Comparison of ENCODE assay signal across 9 mouse cellular contexts in the genomic region with DNA sequence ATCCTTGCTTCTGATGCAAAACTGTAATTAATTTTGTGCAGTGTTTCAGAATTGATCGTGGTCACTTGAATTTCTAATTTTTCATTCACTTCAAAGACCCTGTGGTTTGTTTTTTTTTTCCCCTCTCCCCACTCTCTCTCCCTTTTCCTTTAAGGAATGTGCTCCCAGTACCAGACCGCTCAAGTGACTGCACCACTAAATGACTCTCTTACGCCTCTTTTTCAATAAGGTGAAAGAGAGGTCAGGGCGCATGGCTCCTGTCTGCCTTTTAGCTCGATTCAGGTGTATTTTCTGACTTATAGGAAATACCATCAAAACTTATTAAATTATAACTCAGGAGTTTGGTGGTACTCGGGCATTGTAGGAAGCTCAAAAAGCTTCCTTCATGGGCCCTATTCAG.
DNase-seq lines count a peak whose midpoint lies in the region; ATAC-seq and TF ChIP-seq lines count a peak whose summit lies in the region.
"Had no signal": no experiment of that assay in that cellular context is flagged by ENCODE, and none has a peak within 500 bp of the region (broad histone marks: within the 10 kb centered on the region; RNA-seq: fewer than 3 reads in every experiment).

No protein-coding gene starts in this region.

- H3K4me1 ChIP-seq in heart, postnatal 0 days (ENCODE audit: control insufficient read depth, insufficient read depth): no peaks in the 10 kb centered on the region
- peaks cover 12% of the 10 kb centered on the region for H3K4me1 ChIP-seq in hindbrain, embryonic 10.5 days (replicated peaks)

- no peak for TF ChIP-seq EP300 in heart, postnatal 0 days (IDR thresholded peaks at IDR 0.05; ENCODE audit: low read depth)

- no peak for ATAC-seq in heart, postnatal 0 days (ENCODE audit: insufficient read depth, low read depth)

- no peaks in the 10 kb centered on the region for H3K9me3 ChIP-seq in heart, postnatal 0 days (replicated peaks; ENCODE audit: control insufficient read depth, low read length)
- peaks cover 3% of the 10 kb centered on the region; the same call in 1 of the 2 replicates for H3K9me3 ChIP-seq in hindbrain, embryonic 10.5 days

- H3K36me3 ChIP-seq in heart, postnatal 0 days (replicated peaks; ENCODE audit: control insufficient read depth, insufficient read depth, low read length): no peaks in the 10 kb centered on the region
- no peaks in the 10 kb centered on the region for H3K36me3 ChIP-seq in hindbrain, embryonic 10.5 days

- no peak for TF ChIP-seq CTCF in heart, postnatal 0 days (IDR thresholded peaks at IDR 0.05; ENCODE audit: low read depth)

- no peak for DNase-seq in heart, postnatal 0 days (ENCODE audit: low spot score)
- DNase-seq in heart, adult 9 months (ENCODE audit: low spot score in 2 of 2): no peak
- peak; percentile 45 for DNase-seq in embryo, embryonic 11 days
- DNase-seq in hindbrain, embryonic 10.5 days (ENCODE audit: low spot score): no peak
- DNase-seq in mesoderm, embryonic 11.5 days (ENCODE audit: low read depth, low spot score): peak; percentile 46
- DNase-seq in frontal cortex, postnatal 25 days (ENCODE audit: low spot score in 2 of 2): no peak
- no peak for DNase-seq in thymus, postnatal 4 days
- no peak for DNase-seq in urinary bladder, adult 18-20 months (ENCODE audit: low spot score in 2 of 2)
- DNase-seq: layer of hippocampus, adult 9-11 months had no signal

- 0 out of 2 replicates have a peak overlapping the region, but pooled peaks have one; percentile 7 for H3K4me3 ChIP-seq in heart, postnatal 0 days (ENCODE audit: low read depth, low read length)
- H3K4me3 ChIP-seq in hindbrain, embryonic 10.5 days: peak overlapping the region; percentile 39

- H3K9ac ChIP-seq in heart, postnatal 0 days (replicated peaks; ENCODE audit: low read depth, low read length): no peak overlapping the region

- H3K4me2 ChIP-seq in heart, postnatal 0 days (ENCODE audit: low read depth, low read length): peak overlapping the region; percentile 40; the same call in 1 of the 2 replicates

- no peaks in the 10 kb centered on the region for H3K27me3 ChIP-seq in heart, postnatal 0 days (ENCODE audit: control insufficient read depth, insufficient read depth, low read length)
- H3K27me3 ChIP-seq in hindbrain, embryonic 10.5 days (ENCODE audit: insufficient read depth, poor library complexity, severe bottlenecking): 0 out of 2 replicates have a peak, but pooled peaks cover 4% of the 10 kb centered on the region

- H3K27ac ChIP-seq in heart, postnatal 0 days (ENCODE audit: low read depth): no peak overlapping the region
- H3K27ac ChIP-seq in hindbrain, embryonic 10.5 days: 0 out of 2 replicates have a peak overlapping the region, but pooled peaks have one; percentile 64

- 25% methylated on average over 6 of the region's 6 CpGs for WGBS in heart, postnatal 0 days
- WGBS in hindbrain, embryonic 10.5 days: 19% methylated on average over 6 of the region's 6 CpGs

Comparison
In these comparisons a context has a peak if more than half of its experiments do, and no peak if none do; other contexts are left out.
1. DNase-seq: peak in embryo, embryonic 11 days (single experiment) and mesoderm, embryonic 11.5 days (single experiment); none in heart, postnatal 0 days (single experiment), heart, adult 9 months (0 of 2), hindbrain, embryonic 10.5 days (single experiment), frontal cortex, postnatal 25 days (0 of 2), thymus, postnatal 4 days (single experiment) and urinary bladder, adult 18-20 months (0 of 2).